Mouse (Mus musculus) hindlimb bud, embryonic 11.5 days (tissue): ENCODE results near the gene Fam184b.
A peak's percentile ranks its signal among the peaks of the same experiment; 100 is the strongest.

ENCODE experiments used
- DNase-seq: peaks from one replicate; pipeline ENCODE4 v3.0.0-alpha.2; 2012; ENCODE audit warnings: low read depth, low spot score; ENCODE audit errors: extremely low spot score

Fam184b gene

GRCm38 (mm10) chr5:45599056-45599455 lies 40.4 kb downstream of the Fam184b start:
- DNase-seq, result no peak

GRCm38 (mm10) chr5:45595363-45596039 lies 43.9 kb downstream of the Fam184b start:
- no peak for DNase-seq

GRCm38 (mm10) chr5:45593276-45593675 lies 46.1 kb downstream of the Fam184b start:
- no peak for DNase-seq

GRCm38 (mm10) chr5:45590094-45590493 lies 49.3 kb downstream of the Fam184b start:
- DNase-seq, result no peak

- DNase-seq, result no peak
These were observed 54.8 kb downstream of the Fam184b start for GRCm38 (mm10) chr5:45584601-45585000.

GRCm38 (mm10) chr5:45580279-45580678 lies 59.1 kb downstream of the Fam184b start:
- DNase-seq, result no peak

- DNase-seq, result no peak
These were observed 62.0 kb downstream of the Fam184b start for GRCm38 (mm10) chr5:45577376-45577775.

- DNase-seq, result no peak
These were observed 62.7 kb downstream of the Fam184b start for GRCm38 (mm10) chr5:45576716-45577115.

- DNase-seq, result peak; percentile 33
These were observed 66.6 kb downstream of the Fam184b start for GRCm38 (mm10) chr5:45572816-45573215.

- DNase-seq, result no peak
These were observed 73.6 kb downstream of the Fam184b start for GRCm38 (mm10) chr5:45565829-45566228.

- no peak for DNase-seq
These were observed 75.4 kb downstream of the Fam184b start for GRCm38 (mm10) chr5:45564054-45564453.

- no peak for DNase-seq
These were observed 89.8 kb downstream of the Fam184b start for GRCm38 (mm10) chr5:45549586-45549985.

- no peak for DNase-seq
These were observed 96.0 kb downstream of the Fam184b start for GRCm38 (mm10) chr5:45543374-45543773.

GRCm38 (mm10) chr5:45539502-45539901 lies 99.9 kb downstream of the Fam184b start:
- DNase-seq, result no peak

GRCm38 (mm10) chr5:45535177-45535576 lies 104.2 kb downstream of the Fam184b start:
- DNase-seq, result no peak

- no peak for DNase-seq
These were observed 104.9 kb downstream of the Fam184b start for GRCm38 (mm10) chr5:45534319-45535098.

GRCm38 (mm10) chr5:45529696-45530095 lies 109.7 kb downstream of the Fam184b start:
- no peak for DNase-seq

GRCm38 (mm10) chr5:45526338-45526737 lies 113.1 kb downstream of the Fam184b start:
- no peak for DNase-seq

- DNase-seq, result no peak
These were observed 114.3 kb downstream of the Fam184b start for GRCm38 (mm10) chr5:45525101-45525500.

- no peak for DNase-seq
These were observed 117.8 kb downstream of the Fam184b start for GRCm38 (mm10) chr5:45521601-45522000.

- no peak for DNase-seq
These were observed 118.7 kb downstream of the Fam184b start for GRCm38 (mm10) chr5:45520809-45521110.

- peak; percentile 64 for DNase-seq
These were observed 119.2 kb downstream of the Fam184b start, which contains the start of gene Med28 for GRCm38 (mm10) chr5:45519960-45520808. Gene Med28 (plus strand): TSS chr5:45520229.
